Mouse (Mus musculus): ENCODE data around the gene Col5a1.

Gene Col5a1

GRCm38 (mm10) chr2:28036788-28037187, 150.6 kb downstream of the Col5a1 start:
- DNase-seq (ENCODE audit: low spot score) = no peak

- no peak for DNase-seq (ENCODE audit: low spot score)
These were observed 151.5 kb downstream of the Col5a1 start for GRCm38 (mm10) chr2:28037505-28038390.

DNA sequence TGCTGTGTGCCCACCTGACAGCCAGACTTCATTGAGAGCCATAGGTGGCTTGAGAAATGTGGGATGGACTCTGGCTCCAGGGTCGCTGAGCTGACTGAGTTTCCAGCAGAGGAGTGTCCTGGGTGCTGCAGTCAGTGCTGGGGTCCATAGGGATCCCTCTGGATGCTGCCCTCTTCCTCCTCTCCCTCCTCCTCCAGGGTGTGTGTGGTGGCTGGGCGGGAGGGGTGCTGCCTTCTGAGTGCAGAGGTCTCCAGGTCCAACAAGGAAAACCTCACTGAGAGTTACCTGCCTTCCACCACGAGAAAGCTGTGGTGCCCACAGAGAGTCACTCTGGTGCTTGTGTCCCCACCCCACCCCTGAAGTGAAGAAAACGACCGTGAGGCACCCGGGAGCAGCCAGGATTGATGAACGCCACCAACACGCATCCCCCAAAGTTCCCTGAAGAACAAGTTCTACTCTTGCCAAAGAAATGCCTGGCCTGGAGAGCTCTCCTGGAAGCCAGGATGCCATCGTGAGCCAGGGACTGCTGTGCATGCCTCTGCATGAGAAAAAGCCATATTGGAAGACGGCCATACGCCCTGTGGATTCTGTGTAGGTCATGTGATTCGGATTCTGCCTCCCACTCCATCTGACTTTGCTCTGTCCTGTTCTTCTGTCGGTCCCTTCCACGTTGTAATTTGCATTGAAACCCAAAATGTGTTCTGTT, 152.3 kb downstream of the Col5a1 start:
- DNase-seq (ENCODE audit: low spot score) = peak; percentile 53

DNA sequence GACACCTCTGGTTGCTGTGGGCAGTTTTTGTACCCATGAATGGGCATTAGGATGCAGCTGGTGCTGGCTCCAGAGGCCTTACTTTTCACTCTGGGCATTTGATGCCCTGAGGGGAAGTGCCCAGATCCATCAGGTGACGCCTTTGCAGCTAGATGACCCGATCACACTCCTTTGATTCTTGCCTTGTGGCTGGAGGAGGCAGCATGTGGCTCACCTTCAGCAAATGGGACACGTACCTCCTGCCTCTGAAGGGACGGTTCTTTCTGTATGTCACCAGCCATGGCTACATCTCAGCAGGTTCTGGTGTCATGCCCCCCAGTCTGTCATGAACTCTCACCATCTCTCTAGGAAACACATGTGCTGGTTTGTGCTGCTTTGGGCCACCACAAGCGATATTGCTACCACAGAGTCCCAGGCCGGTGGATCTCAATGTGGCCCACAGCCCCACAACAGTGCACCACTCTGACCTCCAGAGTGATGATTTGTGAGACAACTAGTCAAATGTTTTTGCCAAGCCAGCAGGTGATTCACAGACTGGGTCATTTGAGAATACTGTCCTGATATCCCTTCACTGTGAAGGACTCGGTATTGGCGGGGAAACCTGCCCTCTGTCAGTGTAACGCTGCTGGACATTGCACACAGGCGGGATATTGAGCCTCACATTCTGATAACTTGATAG, 153.6 kb downstream of the Col5a1 start:
- no peak for DNase-seq (ENCODE audit: low spot score)

DNA sequence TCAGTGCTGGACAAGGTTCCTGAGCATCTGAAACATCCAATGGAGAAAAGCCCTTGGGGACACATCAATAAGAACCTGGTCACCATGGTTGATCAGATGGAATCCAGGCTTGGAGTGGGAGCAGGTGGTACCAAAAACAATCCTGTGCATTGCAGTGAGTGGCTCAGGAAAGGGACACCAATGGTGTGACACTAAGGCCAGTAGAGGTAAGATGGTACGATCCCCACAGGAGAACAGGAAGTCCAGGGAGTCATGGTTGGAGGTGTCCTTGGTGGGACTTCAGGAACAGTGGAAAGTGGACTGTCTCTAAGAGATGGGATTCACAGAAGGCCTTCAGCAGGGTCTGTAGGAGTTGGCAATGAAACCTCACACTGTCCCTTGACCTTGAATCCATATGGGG, 154.2 kb downstream of the Col5a1 start:
- DNase-seq (ENCODE audit: low spot score) = no peak

DNA sequence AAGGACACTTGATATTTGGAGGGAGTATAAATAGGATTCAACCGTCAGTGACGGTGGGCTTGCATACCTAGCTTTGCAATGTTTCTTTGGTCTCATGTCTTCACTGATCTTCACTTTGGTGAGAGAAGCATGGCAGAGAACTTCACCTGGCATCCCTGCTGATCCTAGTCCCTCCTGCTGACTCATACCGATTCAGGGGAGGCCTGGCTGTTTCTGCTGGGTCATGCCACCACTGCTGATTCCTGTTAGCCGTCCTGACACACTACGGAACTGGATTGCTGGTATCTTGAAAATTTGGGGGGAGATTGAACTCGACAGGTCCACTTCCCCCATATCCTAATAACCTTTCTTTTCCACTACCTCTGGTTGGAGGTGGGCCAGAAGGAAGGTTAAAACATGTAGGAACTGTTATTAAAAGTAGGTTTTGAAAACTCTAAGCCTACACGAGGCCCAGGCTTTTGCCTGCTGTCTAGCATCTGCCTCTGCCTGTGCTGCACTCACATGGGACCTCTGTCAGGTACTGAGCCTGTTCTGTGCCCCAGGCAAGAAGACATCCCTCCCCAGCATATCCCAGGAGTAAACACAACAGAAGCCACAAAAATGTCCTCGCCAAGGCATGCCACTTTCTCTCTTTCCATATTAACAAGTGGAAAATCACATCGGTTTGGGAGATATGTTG, 158.8 kb downstream of the Col5a1 start:
- no peak for DNase-seq (ENCODE audit: low spot score)

DNA sequence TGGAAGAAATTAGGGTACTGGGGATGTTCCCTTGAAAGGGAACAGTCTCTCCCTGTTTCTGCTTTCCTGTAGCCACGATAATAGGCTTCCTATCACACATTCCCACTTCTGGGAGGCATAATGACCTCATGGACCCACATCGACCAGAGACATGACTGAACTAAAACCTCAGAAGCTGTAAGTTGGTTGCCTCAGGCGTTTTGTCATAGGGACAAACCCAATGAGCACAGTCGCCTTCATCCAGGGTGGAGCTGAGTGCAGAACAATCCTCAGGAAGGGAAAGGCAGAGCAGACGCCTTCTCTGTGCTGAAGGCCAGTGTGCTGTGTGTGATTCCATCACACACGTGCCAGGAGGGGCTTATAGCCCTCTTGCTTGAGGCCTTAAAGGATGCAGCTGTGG, 160.1 kb downstream of the Col5a1 start:
- no peak for DNase-seq (ENCODE audit: low spot score)

GRCm38 (mm10) chr2:28047092-28047491, 160.9 kb downstream of the Col5a1 start:
- DNase-seq (ENCODE audit: low spot score) = no peak

- no peak for DNase-seq (ENCODE audit: low spot score)
These were observed 173.7 kb downstream of the Col5a1 start for GRCm38 (mm10) chr2:28059922-28060321.

DNA sequence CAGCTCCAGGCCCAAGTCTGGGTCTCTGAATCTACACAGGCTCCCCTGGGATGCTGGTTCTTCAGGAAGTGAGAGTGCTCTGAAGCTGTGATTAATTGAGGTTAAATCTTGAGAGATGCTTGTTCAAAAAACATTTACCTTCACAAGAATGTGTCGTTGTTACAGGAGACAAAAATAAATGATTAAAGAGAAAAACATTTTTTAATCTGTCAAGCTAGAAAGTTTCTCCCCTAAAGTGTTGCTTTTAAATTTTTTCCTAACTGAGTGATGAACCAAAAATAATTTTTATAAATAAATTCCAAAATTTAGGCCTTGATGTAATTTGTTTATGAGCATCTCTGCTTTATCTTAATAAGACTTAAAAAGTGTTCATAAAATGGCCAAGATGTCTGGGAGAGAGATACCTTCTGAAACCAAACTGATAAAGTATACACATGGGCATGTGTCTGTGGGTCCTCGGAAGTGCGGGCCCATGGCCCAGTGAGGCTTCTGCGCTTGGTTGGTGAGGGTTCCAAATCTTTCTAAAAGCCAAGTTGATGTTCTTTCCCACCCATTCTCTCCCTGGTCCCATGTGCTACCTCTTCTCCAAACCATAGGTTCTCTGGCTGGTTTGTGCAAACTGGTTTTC, 177.6 kb downstream of the Col5a1 start:
- DNase-seq (ENCODE audit: low spot score) = no peak

GRCm38 (mm10) chr2:28064339-28065080, 178.3 kb downstream of the Col5a1 start:
- DNase-seq (ENCODE audit: low spot score) = no peak

- DNase-seq (ENCODE audit: low spot score) = no peak
These were observed 178.9 kb downstream of the Col5a1 start for GRCm38 (mm10) chr2:28065081-28065651.

DNA sequence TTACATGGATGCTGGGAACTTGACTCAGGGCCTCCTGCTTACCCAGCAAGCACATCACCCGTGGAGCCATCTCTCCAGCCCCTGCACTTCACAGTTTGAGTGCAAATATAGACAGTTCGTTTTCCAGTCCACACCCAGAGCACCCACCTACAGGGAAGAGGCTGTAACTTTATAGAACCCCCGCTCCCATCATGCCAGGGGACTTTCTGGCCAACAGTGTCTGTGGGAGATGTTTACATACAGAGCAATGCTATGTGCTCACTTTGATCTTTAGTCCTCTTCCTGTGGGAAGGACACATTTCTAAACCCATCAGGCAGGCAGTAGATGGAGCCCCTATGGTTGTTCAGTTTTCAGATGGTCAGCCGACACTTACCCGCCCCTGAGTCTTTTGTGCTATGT, 180.5 kb downstream of the Col5a1 start:
- no peak for DNase-seq (ENCODE audit: low spot score)

DNA sequence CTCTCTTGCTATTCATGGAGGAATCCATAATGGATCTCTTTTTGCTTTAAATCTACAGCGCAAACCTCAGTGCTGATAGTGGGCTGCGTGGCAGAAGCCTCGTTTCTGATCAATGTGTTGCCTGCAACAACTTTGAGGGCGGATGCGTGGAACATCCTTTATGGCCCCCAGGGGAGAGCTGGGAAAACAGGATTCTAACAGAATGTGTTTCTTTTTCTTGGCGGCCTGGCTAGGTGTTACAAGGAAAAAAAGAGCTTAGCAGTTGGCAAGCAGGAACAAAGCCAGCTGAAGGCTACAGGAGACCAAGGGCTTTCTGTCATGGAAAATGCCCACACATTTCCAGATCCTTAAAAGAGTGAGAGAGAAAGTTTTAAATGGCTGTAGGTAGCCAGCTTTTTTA, 180.9 kb downstream of the Col5a1 start:
- DNase-seq (ENCODE audit: low spot score) = peak; percentile 62

GRCm38 (mm10) chr2:28067821-28068536, 181.8 kb downstream of the Col5a1 start:
- peak; percentile 13 for DNase-seq (ENCODE audit: low spot score)

GRCm38 (mm10) chr2:28068537-28068878, 182.3 kb downstream of the Col5a1 start:
- DNase-seq (ENCODE audit: low spot score) = peak; percentile 92

DNA sequence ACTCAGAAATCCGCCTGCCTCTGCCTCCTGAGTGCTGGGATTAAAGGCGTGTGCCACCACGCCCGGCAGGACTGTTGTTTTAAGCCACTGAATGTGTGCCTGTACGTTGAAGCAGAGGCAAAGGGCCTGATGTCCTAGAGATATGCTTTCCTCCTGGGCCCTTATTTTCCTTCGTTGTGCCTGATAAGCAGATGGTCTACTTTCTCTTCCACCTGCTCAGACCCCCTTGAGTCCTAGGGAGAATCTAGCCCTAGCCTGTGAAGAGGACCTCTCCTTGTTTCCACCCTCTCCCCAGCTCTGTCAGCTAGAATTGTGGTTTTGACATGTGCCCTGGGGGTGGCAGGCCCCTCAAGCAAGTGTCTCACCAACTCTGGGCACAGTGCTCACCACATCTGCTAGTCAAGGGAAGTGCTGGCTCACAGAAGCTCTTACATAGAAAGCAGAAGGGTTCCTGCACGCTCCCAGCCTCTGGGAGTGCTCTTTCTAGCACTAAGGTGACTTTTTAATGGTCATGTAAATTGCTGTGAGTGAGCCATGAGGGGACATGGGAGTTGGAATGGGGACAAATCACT, 189.5 kb downstream of the Col5a1 start:
- no peak for DNase-seq (ENCODE audit: low spot score)

DNA sequence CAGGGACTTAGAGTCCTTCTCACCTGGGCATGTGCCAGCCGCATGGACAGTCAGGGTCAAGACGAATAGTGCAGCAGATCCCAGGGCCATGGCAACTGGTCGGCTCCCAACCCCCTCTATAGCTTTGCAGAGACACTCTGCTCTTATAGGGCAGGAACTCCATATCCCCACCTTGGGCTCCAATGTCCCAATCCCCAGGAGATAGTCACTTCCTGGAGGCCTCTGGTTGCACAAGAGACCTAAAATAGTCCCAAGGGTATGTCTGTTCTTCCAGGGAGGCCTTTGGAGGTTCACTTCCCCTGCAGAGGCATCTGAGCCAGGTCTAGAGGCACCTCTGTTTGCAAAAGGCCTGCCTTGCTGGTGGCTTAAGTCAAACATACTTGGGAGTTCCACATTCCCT, 198.5 kb downstream of the Col5a1 start, which contains the start of gene Fcnb:
Gene Fcnb (minus strand): TSS at position 118 of the 400 bp plus-strand sequence.
- DNase-seq (ENCODE audit: low spot score) = no peak

- no peak for DNase-seq (ENCODE audit: low spot score)
These were observed 199.9 kb downstream of the Col5a1 start for GRCm38 (mm10) chr2:28086112-28086511.

DNA sequence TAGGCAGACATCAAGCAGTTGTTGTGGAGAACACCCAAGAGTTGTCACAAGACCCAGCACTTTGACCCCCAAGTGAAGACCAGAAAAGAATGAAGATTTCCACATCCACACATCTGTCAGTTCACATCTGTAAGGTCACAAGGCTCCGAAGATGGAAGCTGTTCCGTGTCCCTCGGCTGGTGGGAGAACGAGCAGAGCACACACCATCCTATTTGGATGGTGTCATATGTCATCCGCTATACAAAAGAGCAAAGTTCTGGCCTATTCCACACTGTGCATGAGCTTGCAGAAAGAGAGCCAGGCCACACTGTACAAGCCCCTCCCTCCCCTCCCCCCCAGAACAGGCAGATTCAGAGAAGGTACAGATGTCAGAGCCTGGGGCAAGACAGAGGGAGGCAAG, 202.9 kb downstream of the Col5a1 start:
- no peak for DNase-seq (ENCODE audit: low spot score)
